Mouse (Mus musculus) spleen, adult 2 months (tissue): ENCODE data around the gene Atxn1. TPM values are rescaled to one million over a fixed set of nuclear protein-coding genes. Genes with fewer than 3 reads are reported as not detected.

Source experiments
- DNase-seq, 2 experiments: peaks; one replicate each; pipeline versions ENCODE4 v3.0.0 to v3.0.0-alpha.2; 2012 to 2021; ENCODE audit warnings: low spot score in 2 of 2, low read depth in 1 of 2
- H3K27ac ChIP-seq: fragments of 200-500 bp; 2 replicates; pipeline ENCODE4 v1.5.1; 2012; ENCODE audit warnings: low read length, inconsistent platforms; ENCODE audit not compliant: insufficient read depth
- H3K27me3 ChIP-seq: fragments of 200-500 bp; 2 replicates; pipeline ENCODE4 v1.6.1; 2012; ENCODE audit warnings: mild to moderate bottlenecking, moderate library complexity, low read length, inconsistent platforms; ENCODE audit not compliant: control insufficient read depth, insufficient read depth
- H3K36me3 ChIP-seq: fragments of 200-500 bp; 2 replicates; pipeline ENCODE4 v1.6.1; 2012; ENCODE audit warnings: mild to moderate bottlenecking, low read length, inconsistent platforms; ENCODE audit not compliant: control insufficient read depth, insufficient read depth
- H3K4me1 ChIP-seq: fragments of 200-500 bp; 2 replicates; pipeline ENCODE4 v1.6.1; 2011; ENCODE audit warnings: inconsistent platforms; ENCODE audit not compliant: control insufficient read depth, insufficient read depth, insufficient read length
- H3K4me3 ChIP-seq: fragments of 200-500 bp; 2 replicates; pipeline ENCODE4 v1.5.1; 2011; ENCODE audit warnings: mild to moderate bottlenecking, inconsistent platforms; ENCODE audit not compliant: insufficient read depth, insufficient read length; ENCODE audit errors: extremely low read depth
- CTCF ChIP-seq: fragments of 200-500 bp; IDR thresholded peaks from 2 replicates; pipeline ENCODE4 v1.5.1; 2011; ENCODE audit warnings: mild to moderate bottlenecking, inconsistent platforms; ENCODE audit not compliant: insufficient read depth, insufficient read length, insufficient replicate concordance; ENCODE audit errors: extremely low read depth
- POLR2A ChIP-seq: fragments of 200-500 bp; IDR thresholded peaks from 2 replicates; pipeline ENCODE4 v1.6.1; 2011; ENCODE audit warnings: low read depth, low read length, inconsistent platforms
- WGBS: fragments of 180-500 bp; shearing (Covaris S2); methylation state at CpG from one replicate; pipeline ENCODE4 v1.1.7; 2018; 5-methylcytosine and 5-hydroxymethylcytosine counted together
- polyA plus RNA-seq: library from polyadenylated mRNA; depleted of rRNA; stranded (reverse); fragments of >200 nt; gene quantifications from 2 replicates; pipeline ENCODE4 v1.2.3, GENCODE M21; 2012

The Atxn1 gene
- polyA plus RNA-seq, 1 experiment = 10.6 TPM

DNA sequence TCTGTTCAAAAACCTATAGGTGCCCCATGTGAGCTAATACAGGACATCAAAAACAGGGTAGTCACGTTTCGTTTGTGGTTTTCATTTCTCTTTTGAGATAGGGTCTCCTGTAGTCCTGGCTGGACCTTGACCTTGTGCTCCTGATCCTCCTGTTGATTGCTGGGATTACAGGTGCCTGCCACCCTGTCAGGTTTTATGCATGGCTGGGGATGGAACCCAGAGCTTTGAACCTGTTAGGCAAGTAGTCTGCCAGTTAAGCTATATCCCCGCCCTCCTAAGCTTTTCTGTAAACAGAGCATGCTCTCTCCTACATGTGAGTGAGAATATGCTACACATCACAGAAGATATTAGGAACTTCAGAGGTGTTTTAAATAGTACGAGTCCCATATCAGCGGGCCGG is 361.2 kb downstream of the Atxn1 start:
- Histone ChIP-seq H3K27me3 (no peaks in the 10 kb centered on the region), H3K4me1 (no peaks in the 10 kb centered on the region), H3K36me3 (no peaks in the 10 kb centered on the region), H3K27ac (no peak overlapping the region), H3K4me3 (no peak overlapping the region)
- TF ChIP-seq POLR2A (no peak), CTCF (no peak)
- no peak for DNase-seq
- WGBS = 91% methylated on average over 6 of the region's 6 CpGs

- H3K36me3 ChIP-seq = no peaks in the 10 kb centered on the region
- no peak overlapping the region for H3K27ac ChIP-seq
- no peak for DNase-seq
- H3K4me1 ChIP-seq = no peaks in the 10 kb centered on the region
- WGBS = 29% methylated on average over 6 of the region's 6 CpGs
- TF ChIP-seq POLR2A = no peak
- TF ChIP-seq CTCF = no peak
- H3K27me3 ChIP-seq = no peaks in the 10 kb centered on the region
- no peak overlapping the region for H3K4me3 ChIP-seq
These were observed 364.4 kb downstream of the Atxn1 start for GRCm38 (mm10) chr13:45600443-45600842.

GRCm38 (mm10) chr13:45599831-45600230 is 365.0 kb downstream of the Atxn1 start:
- H3K4me1 ChIP-seq = no peaks in the 10 kb centered on the region
- DNase-seq = no peak
- no peak for TF ChIP-seq POLR2A
- no peak overlapping the region for H3K27ac ChIP-seq
- H3K36me3 ChIP-seq = no peaks in the 10 kb centered on the region
- 90% methylated on average over 2 of the region's 2 CpGs for WGBS
- no peak overlapping the region for H3K4me3 ChIP-seq
- H3K27me3 ChIP-seq = no peaks in the 10 kb centered on the region

GRCm38 (mm10) chr13:45595416-45595815 is 369.4 kb downstream of the Atxn1 start:
- DNase-seq = no peak
- Histone ChIP-seq H3K4me3 (no peak overlapping the region), H3K27ac (no peak overlapping the region), H3K36me3 (no peaks in the 10 kb centered on the region), H3K27me3 (no peaks in the 10 kb centered on the region), H3K4me1 (no peaks in the 10 kb centered on the region)
- WGBS = 89% methylated on average over 7 of the region's 7 CpGs
- TF ChIP-seq POLR2A (no peak), CTCF (no peak)

GRCm38 (mm10) chr13:45593914-45594313 is 370.9 kb downstream of the Atxn1 start:
- 85% methylated on average over 1 of the region's 1 CpGs for WGBS
- TF ChIP-seq CTCF = no peak

GRCm38 (mm10) chr13:45590898-45591297 is 373.9 kb downstream of the Atxn1 start:
- no peak for TF ChIP-seq CTCF
- TF ChIP-seq POLR2A = no peak
- DNase-seq = no peak
- H3K36me3 ChIP-seq = no peaks in the 10 kb centered on the region
- H3K4me3 ChIP-seq = no peak overlapping the region
- no peak overlapping the region for H3K27ac ChIP-seq
- H3K4me1 ChIP-seq = no peaks in the 10 kb centered on the region; the same call in 1 of the 2 replicates
- no peaks in the 10 kb centered on the region for H3K27me3 ChIP-seq

More at GRCm38 (mm10) chr13:45593914-45594313, 370.9 kb downstream of the Atxn1 start:
- Histone ChIP-seq H3K4me3 (no peak overlapping the region), H3K27ac (no peak overlapping the region), H3K27me3 (no peaks in the 10 kb centered on the region), H3K4me1 (no peaks in the 10 kb centered on the region), H3K36me3 (no peaks in the 10 kb centered on the region)
- no peak for DNase-seq

DNA sequence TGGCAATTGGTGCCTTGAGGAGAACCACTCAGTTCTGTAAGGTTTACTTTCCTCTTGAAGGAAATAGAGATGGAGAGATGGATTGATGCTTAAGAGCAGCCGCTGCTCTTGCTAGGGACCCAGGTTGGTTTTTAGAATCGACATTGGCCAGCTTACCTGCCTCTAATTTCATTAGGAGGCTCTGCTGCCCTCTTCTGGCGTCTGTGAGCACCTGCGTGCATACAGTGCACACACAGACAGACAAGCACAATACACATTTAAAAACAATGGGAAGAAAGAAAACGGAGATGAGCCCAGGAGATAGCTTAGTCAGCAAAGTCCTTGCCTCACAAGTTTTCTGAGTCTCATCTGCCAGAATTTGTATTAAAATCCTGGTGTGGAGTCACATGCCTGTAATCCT is 381.7 kb downstream of the Atxn1 start:
- DNase-seq = no peak
- Histone ChIP-seq H3K4me3 (no peak overlapping the region), H3K4me1 (no peaks in the 10 kb centered on the region; the same call in 1 of the 2 replicates), H3K27ac (no peak overlapping the region), H3K36me3 (no peaks in the 10 kb centered on the region), H3K27me3 (no peaks in the 10 kb centered on the region)
- TF ChIP-seq POLR2A (no peak), CTCF (no peak)
- 90% methylated on average over 5 of the region's 5 CpGs for WGBS

GRCm38 (mm10) chr13:45582294-45582693 is 382.5 kb downstream of the Atxn1 start:
- no peak for DNase-seq
- WGBS = 92% methylated on average over 12 of the region's 12 CpGs
- Histone ChIP-seq H3K36me3 (no peaks in the 10 kb centered on the region), H3K27me3 (no peaks in the 10 kb centered on the region), H3K27ac (no peak overlapping the region), H3K4me1 (no peaks in the 10 kb centered on the region; the same call in 1 of the 2 replicates), H3K4me3 (no peak overlapping the region)
- TF ChIP-seq CTCF (no peak), POLR2A (no peak)
